Mouse (Mus musculus) cerebellum, adult 18-20 months (tissue): ENCODE results near the gene Tbce.
"Not testable (repeated sequence)": the region's sequence is repeated elsewhere in the genome, so short reads cannot be mapped to it uniquely, and the experiment has no call there.

Experiments used
- DNase-seq, 2 experiments: peaks; one replicate each; pipeline ENCODE4 v3.0.0; 2021

The Tbce gene

DNA sequence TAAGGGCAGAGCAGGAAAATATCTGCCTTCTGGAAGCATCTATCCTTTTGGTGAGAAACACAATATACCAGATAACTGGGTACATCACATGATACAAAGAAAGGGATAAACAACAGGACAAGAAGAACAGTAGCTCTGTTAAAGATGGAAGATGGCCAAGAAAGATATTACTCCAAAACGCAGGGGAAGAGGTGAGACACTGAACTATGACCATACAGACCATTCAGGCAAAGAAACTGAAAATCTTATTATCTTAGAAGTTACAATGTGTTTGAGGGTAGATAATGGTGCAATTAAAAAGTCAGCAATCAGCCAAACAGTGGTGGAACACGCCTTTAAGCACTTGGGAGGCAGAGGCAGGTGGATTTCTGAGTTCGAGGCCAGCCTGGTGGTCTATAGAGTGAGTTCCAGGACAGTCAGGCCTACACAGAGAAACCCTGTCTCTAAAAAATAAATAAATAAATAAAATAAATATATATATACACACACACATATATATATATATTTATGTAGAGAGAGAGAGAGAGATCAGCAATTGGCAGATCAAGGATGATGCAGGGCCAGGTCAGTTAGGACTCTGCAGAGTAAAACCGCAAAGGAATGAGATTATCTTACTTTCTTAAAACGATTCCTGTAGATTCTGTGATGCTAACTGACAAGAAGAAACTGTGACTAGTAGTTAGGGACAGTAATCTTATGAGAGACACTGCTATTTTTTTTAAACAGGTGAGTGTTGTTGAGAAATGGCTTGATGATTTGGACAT, 5.9 kb downstream of the Tbce start:
- DNase-seq: no peak

DNA sequence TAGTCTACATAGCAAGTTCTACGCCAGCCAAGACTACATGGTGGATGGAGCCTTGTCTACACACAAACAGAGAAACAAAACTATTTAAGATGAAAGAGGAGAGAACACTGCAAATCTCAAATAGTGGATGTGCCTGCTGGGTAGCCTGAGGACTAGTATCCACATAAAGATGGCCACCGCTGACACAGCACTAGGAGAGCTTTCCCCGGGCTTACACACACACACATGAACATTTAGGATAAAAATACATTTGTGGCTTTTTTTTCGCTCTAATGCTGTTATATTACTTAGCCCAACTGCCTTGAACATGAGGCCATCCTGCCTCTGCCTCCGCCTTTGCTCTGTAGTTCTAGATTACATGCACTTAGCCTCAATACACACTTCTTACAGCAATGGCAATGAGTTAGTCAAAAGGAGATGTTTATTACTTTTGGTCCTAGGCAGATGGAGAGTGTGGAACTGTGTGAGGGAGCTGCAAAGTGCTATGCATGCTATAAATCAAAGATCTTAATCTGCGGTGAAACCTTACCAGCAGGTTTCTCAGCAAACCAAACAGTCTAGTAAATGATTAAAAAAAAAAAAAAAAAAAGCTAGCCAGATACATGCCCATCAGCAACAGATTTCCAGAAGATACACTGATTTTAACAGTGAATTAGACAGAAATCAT, 13.2 kb downstream of the Tbce start:
- DNase-seq: no peak

DNA sequence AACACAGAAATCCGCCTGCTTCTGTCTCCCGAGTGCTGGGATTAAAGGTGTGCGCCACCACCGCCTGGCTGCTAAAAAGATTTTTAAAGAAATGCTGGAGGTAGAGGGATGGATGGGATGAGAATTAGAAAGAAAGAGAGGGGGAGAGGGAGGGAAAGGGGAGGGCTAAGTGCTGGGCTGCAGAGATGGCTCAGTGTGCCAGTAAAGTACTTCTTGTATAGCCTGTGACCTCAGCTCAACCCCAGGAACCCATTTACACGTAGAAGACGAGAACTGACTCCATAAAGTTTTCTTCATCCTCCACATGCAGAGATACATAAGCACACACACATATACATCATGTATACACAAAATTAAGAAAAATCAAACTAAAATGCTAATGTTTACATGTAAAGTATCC, 13.9 kb downstream of the Tbce start:
- no peak for DNase-seq

DNA sequence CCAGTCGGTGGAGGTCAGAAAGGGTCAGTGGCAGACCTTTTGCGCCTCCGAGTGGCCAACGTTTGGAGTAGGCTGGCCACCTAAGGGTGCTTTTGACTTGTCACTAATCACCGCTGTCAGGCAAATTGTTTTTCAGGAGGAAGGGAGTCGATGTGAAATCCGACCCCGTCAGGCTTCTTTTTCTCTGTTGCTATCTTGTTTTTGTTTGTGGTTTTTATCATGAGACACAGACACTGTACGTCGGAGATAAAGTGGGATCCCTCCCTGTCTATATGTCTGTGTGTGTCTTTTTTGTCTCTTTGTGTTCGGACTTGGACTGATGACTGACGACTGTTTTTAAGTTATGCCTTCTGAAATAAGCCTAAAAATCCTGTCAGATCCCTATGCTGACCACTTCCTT, 18.0 kb downstream of the Tbce start:
- not testable (repeated sequence) for DNase-seq

DNA sequence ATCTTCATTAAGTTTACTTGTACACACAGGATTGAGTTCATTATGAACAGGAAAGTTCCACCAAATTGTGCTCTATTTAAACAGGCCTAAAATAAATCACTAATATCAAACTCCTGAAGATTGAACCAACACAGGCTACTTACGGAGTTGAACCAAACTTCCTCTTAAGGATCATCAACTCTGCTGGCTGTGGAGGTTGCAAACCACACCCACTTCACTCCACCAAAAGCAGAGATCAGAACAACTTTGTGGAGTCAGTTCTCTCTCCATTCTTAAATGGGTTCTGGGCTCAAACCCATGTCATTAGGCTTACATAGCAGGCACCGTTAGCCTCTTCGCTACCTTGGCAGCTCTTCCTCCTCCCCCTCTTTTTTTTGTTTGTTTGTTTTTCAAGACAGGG, 20.6 kb downstream of the Tbce start:
- no peak for DNase-seq

DNA sequence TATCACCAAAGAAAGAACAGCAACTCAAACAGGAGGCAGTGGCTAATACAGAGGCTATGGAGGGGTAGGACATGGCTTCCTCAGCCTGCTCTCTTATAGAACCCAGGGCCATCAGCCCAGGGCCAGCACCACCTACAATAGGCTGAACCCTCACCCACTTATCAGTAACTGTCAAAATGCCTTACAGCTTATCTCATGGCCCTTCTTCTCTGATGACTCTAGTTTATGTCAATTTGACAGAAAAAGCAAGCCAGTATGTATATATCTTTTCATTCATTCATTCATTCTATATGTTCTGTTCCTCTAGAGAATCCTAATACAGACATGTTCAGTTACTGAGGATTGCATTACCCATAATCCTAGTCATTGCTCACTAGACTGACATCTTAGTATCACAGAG, 21.2 kb downstream of the Tbce start:
- DNase-seq: no peak

DNA sequence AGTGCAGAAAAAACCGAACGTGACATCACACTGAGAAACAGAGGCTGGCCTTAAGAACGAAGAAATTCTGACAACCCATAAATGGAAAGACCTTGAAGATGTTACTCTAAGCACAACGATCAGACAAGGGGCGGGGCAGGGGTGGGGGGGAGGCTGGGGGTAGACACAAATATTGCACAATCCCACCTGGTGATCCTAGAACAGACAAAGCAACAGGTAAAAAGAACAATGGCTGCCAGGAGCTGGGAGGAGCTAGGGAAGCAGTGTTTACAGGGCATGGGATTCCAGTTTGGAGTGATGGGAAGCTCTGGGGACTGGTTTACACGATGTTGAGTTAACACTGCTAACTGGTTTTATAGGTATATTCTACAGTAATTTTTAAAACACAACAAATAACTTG, 23.8 kb downstream of the Tbce start:
- no peak for DNase-seq

DNA sequence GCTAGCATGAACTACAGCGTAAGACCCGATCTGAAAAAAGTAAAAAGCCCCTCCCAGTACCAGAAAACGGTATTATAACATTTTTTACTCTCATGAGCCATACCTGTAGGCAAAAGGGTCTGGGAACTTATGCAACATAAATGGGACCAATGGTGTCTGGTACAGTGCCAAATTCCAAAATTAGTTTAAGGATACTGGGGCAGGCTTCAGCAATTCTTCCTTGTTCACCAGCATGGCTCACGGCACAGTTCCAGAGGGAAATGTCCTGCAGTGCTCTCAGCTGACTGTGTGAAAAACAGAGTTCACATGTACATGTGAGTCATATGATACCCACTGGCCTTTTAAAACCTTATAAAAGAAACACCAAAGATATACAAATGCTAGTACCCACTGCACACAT, 24.9 kb downstream of the Tbce start:
- peak; percentile 38 to 48 for DNase-seq

DNA sequence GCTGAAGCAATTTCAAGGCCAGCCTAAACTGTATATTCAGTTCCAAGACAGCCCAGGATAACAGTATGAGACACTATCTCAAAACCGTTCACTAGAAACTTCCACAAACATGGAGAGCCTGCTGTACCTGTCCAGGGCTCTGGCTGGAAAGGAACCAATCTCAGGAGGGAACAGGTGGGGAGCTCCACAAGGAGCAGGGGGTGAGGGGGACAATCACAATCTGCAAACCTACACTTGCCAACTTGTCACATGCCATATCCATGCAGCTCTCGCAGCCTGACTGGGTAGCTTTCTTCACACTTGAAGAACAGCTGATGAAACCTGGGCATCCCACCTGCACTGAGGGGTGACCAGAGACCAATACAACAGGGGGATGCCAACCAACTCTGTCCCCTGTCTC, 25.4 kb downstream of the Tbce start:
- peak; percentile 30 to 49 for DNase-seq

DNA sequence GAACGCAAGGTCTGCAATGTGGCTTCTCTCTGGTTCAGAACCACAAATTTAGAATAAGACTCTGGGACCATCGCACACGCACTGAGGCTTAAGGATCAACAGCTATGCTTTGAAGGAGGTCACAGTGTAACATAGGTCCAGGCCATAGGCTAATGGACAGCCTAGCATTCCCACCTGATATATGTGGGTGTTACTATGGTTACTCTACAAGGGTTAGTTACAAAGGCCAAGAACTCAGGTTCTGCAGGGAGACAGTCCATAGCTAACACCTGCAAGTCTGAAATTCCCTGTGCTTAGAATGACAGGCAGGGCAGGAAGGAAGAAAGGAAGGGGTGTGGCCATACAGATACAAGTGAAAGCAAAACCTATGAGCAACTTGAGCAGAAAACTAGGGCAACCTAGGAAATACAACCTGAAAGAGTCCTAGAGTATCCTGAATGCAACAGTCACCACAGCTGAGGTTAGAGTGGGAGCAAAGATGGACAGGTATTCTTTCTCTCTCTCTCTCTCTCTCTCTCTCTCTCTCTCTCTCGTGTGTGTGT, 27.9 kb downstream of the Tbce start:
- DNase-seq: no peak

DNA sequence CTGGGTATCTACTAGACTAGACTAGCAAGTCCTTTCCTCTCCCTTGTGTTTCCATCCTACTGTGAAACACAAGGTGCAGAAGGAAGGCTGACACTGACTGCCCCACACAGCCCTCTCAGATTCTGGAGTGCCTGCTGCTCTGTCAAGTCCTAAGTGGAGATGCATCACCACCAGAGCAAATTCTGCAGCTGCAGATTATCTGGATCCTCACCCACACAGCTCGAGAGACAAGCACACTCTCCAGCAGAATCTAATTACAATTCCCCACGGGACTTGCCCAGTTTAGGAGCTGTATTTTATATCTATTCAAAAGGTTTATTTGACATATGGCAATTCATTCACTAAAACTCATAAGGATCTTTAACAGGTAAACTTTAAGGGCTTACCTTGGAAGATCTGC, 33.4 kb downstream of the Tbce start:
- no peak for DNase-seq

DNA sequence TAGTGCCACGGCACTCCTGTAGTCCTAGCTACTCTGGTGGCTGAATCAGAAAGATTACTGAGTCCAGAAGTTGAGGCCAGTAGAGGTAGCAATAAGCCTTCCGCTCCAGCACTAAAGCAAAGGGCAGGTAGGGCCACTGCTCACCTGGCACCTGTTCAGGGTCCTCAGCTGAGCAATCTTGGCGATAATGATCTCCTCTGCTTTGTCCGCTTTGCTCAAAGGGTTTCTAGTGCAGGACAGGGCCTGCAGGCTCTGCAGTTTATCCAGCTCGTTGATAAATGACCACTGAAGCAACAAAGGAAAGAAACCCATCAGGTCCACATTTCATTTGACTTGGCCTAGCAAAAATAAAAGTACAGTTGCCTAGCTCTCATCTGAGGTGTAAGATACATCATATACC, 34.4 kb downstream of the Tbce start:
- DNase-seq: no peak

DNA sequence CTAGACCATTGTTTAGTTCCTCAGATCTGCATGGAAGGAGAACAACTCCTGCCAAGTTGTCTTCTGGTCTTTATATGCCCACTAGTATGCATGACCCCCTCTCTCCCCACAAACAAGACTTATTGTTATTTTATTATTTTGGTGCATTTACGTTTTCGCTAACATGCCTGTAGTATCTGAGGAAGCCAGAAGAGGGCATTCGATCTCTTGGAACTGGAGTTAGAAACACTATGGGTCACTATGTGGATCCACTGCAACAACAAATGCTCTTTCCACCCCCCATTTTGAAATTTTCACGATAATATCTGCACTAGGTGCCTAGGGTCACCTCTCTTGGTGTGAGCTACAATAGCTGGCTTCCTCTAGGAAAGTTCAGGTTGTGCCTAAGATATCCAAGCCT, 35.4 kb downstream of the Tbce start:
- DNase-seq: no peak

DNA sequence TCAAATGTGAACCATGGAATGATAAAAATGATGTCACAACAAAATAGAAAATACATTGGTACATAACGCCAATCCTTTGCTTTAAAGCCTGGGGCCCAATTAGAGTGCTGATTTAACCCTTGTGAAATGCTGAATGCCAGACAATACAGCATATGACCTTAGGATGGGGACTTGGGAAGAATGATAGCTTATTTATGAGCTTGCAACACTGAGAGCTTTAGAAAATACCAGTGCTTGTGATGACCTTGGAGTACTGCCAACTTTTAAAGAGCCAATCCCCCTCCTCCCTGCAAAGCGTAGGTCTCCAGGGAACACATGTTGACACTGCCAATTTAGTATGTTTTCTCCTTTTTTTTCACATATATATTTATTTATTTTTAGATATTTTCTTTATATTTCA, 36.7 kb downstream of the Tbce start:
- no peak for DNase-seq

DNA sequence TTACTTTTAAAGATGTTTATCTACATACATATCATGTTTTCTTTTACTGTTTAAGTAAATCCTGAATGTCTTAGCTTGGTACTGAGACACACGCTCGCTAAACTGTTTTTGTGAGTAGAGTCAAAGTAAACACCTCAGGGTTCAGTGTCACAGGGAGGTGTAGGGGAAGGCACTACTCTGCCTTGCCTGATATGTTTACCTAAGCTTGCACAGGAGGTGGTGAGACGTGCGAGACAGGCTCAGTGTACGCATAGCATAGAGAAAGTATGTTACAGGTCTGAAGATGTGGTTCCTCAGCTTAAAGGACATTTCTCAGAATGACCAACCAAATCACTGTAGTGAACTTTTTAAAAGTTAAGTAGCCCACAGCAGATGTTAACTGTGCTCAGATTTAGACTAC, 42.0 kb downstream of the Tbce start:
- no peak for DNase-seq

DNA sequence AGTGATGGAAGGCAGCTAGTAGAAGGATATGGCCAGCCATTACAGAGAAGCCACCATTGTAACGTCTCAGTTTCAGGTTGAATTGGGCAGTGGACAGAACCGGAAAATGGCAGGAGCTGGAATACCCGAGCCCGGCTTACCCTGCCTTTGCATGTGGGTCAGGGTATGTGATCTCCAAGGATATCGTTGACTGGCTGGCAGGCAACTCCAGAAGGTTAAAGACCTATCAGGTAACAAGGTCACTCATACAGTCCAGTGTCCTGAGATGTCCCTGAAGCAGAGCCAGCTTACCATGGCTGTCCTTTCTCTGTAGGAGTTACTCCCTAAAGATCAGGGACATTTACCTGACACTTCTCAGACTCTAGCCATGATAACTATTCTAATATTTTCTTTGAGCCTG, 44.4 kb downstream of the Tbce start:
- DNase-seq: no peak

DNA sequence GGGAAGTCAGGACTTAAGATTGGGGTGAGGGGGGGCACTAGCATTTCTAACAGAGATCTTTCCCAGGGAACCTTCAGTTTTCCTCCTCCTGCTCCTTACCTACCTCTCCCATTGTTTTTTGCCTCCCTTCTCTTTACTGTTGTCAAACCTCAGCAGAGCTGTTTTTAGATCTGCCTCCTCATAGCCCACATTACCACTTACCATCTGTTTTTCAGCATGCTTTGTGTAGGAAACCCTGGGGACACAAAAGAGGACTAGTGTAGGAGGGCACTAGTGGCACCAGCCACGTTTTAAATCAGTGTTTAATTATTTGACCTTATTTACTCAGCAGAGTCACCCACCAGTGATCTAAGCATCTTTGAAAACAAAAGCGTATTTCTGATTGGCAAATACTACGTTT, 46.4 kb downstream of the Tbce start:
- DNase-seq: no peak

DNA sequence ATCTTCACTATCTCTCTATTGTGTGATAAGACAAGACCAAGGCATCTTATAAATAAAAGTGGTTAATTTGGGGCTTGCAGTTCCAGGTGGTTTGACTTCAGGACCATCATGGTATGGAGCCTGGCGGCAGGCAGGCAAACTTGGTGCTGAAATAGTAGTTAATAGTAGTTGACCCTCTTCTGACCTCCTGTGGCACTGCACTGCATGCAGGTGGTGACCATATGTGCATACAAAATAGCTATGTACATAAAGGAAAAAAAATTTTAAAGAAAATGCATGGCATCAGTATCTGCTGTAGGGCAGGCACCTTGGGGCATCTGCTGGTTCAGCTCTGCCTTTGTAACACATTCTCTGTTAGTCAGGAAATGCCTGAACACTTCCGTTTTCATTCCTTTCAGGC, 49.0 kb downstream of the Tbce start:
- no peak for DNase-seq

DNA sequence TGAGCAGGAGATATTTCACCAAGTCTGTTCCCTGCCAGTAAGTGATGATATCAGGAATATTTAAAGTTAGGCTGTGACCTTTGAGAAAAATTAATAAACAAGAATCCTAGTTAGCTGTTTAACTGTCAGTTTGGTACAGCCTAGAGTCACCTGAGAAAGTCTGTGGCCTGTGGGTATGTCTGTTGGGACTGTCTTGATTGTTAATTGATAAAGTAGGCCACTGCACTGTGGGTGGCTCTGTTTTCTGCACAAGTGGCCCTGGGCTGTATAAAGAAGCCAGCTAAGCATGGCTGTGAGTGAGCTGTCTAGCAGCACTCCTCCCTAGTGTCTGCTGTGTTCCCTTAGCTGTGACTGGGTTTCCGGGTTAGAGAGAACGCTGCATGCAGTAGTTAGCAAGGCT, 50.3 kb downstream of the Tbce start:
- DNase-seq: no peak

DNA sequence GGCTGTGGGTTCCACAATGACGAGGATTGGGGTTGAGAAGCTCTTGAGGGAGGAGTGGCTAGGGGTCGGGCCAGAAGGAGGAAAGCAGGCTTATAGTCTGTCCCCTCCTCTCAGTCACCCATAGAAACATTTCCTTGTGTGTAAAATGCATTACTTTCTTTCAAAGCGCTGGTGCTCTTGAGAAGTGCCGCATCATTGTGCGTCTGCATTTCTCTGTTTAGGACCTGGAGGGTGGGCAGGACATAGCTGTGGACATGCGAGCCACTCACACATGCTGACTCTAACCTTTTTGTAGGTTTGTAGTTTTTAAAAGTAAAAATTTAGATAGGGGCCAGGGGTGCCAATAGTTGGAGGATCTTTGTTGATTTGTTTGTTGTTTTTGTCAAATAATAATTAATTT, 55.9 kb downstream of the Tbce start:
- DNase-seq: no peak

DNA sequence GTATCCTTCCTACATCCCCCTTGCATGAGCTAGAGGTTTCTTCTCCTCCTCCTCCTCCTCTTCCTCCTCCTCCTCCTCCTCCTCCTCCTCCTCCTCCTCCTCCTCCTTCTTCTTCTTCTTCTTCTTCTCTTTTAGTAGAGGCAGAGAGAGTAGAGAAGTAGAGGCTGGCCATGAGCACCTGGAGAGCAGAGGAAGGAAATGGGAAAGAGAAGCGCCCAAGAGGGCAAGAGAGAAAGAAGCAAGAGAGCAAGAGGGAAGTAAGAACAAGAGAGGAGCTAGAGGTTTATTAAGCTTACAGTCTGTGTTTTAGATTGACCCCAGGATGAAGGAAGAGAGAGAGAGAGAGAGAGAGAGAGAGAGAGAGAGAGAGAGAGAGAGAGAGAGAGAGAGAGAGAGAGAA, 57.6 kb downstream of the Tbce start:
- DNase-seq: not testable (repeated sequence)

DNA sequence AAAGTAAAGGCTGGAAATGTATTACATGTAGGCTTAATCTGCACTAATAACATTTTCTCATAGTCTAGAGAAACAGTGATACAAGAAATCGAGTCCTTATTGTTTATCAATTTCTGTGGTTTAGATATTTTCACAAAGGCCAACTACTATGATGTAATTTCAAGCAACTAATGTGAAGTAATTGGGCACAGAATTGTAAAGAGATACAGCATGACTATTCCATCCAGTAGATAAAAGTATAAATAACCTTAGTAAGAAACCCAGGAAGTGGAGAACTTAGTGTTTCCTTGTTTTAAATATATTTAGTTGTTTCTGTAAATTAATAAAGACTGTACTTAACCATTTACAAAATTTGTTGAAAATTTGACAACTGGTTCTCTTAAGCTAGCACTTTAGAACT, 69.6 kb downstream of the Tbce start:
- no peak for DNase-seq

DNA sequence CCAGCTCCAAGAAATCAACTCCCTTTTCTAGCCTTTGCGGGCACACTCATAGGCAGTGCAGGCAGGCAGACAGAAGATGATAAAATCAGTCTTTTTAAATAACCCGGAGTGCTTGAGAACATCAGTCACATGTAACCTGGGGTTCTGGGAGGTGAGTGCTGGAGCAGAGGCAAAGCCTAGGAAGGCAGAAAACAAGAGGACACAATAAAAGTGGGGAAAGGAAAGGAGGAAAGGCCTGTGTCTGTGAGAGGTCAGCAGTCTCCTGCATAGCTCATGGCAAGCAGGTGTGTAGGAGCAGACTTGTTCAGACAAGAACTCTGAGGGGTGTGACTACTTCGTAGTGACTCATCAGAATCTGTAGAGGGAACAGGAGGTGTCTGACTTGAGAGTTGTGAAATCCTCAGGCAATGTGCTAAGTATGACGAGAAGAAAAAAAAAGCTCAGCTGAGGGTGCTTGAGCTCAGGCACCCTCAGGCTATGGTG, 70.8 kb downstream of the Tbce start:
- DNase-seq: no peak

DNA sequence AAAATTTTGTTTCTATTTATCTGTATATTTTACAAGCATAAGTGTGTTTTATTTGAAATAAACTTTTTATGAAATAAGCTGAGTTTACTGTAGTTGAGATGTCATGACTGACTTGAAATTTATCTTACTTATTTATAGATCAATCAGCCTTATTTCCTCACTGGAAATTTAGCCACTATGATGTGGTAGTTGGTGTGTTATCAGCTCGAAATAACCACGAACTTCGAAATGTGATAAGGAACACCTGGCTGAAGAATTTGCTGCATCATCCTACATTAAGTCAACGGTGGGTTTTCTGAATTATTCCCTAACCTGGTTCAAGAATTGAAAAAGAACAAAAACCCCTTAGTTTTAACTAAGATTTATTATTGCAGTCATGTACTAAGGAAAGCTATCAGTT, 73.3 kb downstream of the Tbce start:
- no peak for DNase-seq
